Mouse (Mus musculus) liver, postnatal 0 days (tissue): ENCODE results near the gene Cipc.

Source experiments
- CTCF ChIP-seq: sonication (generic); IDR thresholded peaks from 2 replicates; pipeline ENCODE4 v1.5.1; 2016; ENCODE audit warnings: antibody characterized with exemption, low read depth
- EP300 ChIP-seq: IDR thresholded peaks from 2 replicates; pipeline ENCODE4 v1.6.1; 2016; ENCODE audit warnings: antibody characterized with exemption, low read depth, mild to moderate bottlenecking

DNA sequence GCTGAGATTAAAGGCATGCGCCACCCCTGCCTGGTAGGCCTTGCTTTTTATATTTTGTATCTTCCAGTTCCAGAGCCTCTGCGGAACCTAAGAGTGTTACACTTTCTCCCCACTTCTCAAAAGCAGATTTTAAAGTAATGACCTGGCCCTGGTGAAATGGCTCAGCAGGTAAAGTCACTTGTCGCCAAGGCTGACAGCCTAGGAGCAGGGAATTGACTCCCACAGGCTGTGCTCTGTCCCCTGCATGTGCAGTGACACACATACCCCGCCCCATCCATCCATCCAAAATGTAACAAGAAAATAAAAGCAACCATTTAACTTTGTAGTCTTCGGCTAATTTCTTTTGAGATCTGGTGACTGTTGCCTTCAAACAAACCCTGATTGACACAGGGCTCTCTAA, 12.8 kb downstream of the Cipc start:
- TF ChIP-seq EP300 (no peak), CTCF (no peak)
